Mouse (Mus musculus) hindlimb bud, embryonic 11.5 days (tissue): ENCODE results near the gene Rtl3.

Source experiments
- DNase-seq: peaks from one replicate; pipeline ENCODE4 v3.0.0-alpha.2; 2012; ENCODE audit warnings: low read depth, low spot score; ENCODE audit errors: extremely low spot score

Gene Rtl3

DNA sequence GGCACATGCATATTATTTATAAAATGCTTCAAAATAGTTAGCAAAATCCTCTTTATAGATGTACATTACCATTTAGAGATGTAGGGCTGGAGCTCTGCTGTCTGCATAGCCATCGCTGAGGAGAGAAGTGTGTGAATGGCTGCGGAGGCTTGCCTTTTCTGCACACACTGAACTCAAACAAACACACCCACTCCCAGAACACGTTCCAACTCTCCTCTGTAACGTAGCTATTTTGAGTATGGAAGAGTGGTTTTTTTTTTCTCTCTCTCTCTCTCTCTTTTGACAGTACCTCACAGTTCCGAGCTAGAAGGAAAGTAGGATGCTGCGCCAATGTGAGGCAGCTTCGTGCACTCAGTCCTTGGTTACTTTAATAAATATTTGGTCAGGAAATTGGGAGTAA is at the start of gene Rtl3:
Gene Rtl3, minus strand, starts transcription at position 236 of the 400 bp plus-strand sequence.
- no peak for DNase-seq

DNA sequence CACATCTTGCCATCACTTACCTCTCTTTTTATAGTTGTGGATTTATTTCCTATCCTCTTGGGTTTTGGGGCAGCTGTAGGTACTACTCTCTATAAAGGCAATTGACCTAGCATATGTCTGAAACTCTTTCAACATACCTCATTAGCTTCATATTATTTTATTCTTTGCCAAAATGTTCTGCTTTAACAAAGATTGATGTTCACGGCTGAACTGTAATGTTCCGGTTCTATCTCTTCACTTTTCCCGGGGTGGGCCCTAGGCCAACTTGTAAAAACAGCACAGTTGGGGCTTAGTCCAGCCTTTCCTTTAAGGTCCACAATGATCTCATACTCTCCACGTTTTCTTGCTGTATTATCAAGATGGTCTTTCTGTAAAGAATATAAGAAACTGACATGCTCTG is 31.9 kb upstream of the Rtl3 start:
- DNase-seq = no peak

DNA sequence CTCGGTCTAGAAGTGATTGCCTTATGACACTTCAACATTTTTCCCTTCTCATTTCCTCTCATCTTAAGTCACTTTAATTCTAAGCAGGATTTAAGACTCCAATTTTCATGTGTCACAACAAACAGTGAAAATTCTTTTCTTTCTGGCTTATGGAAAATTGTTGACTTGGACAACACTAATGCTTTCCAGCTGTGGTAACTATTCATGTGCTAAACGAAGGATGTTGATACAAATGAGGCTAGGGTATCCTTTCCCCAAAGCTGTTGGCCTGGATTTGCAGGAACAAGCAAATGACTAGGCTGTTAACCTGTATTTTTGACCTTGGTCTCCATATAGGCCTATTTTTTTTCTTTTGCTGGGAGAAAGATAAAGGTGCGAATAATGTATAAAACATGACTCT is 31.4 kb upstream of the Rtl3 start:
- peak; percentile 16 for DNase-seq

DNA sequence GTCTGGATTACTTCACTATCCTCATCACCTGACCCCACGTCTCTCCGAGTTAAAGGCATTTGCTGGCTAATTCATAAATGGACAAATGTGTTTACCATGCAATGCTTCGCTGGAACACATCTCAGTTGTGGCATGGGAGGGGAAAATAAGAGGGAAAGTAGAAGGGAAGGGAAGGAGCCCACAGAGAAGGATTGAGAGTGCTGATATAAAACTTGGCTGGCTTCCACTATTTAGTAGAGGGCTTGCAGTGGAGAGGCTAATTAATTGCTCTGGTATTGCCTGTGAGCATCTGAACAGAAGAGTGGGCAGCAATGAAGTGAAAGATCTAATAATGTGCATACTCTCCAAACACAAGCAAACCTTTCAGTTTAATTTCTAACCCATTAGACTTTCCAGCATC is 31.0 kb upstream of the Rtl3 start:
- no peak for DNase-seq

DNA sequence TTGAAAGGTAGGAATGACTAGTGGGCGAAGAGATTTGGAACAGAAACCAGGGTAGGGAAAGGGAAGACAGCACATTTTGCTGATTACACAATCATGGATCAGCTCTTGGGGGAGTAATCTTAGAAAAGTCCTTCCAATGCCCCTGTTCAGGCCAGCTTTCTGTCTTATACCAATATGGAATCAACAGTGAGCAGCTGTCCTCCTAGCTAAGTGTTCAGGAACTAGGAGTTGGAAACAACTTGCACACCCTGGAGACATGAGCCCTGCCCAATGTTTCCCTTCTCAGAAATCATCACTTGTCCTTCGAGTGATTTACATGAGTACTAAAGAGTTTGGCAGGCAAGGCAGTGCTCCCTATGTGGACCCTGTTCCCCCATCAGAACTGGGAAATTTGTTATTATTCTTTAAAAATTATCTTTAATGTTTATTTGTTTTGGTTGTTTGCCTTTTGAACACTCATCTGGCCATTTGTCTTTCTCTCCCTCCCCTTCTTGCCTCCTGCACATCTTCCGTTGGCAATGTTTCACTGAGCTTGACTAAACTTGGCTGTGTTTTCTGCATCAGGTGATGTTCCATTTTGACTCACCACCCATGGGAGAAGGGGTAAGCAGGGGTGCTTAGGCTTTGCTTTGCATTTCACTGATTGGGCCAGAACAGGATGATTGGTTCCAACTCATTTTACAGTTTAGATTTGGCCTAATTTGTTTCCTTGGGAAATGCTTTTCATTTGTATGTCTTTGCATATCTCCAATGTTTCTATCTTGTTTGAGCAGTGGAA is 13.3 kb upstream of the Rtl3 start:
- DNase-seq = no peak

DNA sequence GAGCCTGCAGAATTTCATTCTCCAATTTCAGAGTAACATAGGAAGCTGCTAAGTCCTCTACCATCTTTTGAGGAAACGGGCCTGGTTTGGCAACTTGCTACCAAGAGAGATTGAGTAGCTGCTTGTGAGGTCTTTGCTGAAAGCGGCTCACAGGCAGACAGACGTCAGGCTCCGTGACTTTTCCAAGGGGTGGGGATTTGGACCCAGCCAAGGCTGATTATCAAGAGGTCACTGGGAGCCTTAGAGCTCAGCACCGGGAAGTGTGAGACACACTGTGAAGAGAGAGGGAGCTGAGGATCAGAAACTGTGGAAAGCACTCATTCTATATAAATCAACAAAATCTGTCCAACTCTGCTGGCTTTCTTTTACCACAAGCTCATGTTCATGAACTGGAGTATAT is 853 bp downstream of the Rtl3 start:
- no peak for DNase-seq

DNA sequence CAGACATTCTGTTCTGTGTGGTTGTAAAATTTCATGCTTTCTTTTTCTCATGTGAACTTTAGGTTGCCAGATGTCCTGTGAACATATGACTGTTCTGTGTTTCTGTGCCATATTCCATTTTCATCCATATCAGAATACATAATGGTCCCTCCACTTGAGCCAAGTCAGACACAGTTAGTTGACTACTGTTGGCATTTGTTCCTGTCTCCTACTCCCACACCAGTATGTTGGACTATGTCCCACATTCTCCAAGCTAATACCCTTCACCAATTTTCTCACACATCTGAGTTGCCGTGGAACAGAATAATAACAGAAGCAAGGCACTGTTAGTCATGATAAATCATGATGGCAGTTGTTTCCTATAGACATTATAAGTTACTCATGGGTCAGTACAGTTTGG is 9.9 kb downstream of the Rtl3 start:
- DNase-seq = no peak

DNA sequence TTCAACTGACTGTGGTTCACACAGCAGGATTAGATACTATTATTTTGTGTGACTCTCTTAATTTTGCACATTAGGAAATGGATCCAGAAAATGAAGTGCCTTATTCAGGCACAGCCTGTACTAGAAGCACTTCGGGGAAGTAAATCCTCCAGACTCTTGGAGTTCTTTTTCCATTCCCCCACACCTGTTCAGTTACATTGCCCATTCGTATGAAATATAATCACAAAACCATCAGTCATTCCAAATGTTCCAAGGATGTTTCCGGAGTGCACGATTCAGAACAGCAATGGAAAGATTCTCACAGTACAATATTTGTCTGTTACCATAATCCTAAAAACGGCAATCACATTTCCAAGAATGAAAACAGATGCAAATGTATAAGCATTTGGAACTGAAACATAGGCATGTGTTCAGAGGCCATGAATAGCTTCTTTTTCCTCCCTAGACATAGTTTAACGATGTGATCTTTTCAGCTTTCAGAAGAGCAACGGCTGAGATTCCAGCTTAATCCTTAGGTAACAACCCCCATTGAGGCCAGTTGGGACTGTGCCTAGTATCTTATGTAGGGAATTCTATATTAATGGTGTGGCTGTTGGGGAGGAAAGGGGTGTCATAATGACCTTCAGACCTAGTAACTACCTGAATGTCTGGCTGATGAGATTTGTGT is 30.8 kb downstream of the Rtl3 start:
- no peak for DNase-seq

DNA sequence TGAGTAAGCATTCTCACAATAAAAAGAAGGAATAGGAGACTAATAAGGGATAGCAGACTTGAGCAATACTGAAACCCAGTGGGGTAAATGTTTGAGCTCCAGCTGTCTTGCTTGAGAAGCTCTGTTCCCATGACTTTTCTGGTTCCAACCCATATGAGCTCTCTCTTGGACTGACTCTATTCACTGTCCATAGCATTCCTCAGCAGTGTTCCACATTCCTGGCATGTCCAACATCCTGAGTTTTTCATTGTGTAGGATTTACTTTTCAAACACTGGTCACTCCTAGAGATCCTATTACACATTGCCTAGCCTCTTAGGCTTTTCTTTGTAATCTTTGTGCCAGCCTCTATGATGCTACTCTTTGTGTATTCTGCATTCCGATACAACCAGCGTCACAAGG is 36.1 kb downstream of the Rtl3 start:
- DNase-seq = no peak

DNA sequence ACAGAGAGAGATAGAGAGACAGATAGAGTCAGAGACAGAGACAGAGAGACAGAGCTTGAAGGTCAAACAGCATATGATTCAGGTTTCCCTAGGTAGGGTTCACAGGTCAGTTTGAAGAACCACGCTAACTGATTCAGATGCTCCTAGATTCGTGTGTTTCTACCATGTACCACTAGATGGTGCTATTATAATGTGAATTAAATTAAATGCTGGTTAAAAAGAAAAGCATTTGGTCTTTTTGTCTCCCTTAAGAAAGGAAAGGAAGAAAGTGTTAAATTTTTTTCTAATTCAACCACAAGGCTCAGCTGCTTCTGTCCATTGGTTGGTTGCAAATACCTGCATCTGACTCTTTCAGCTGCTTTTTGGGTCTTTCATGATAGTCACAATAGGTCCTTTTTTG is 45.8 kb downstream of the Rtl3 start:
- DNase-seq = peak; percentile 28
